Mouse (Mus musculus) central nervous system, embryonic 18 days (tissue): ENCODE measurements around the gene Psg27. TPM values are rescaled to one million over a fixed set of nuclear protein-coding genes. Genes with fewer than 3 reads are reported as not detected.

Source experiments
- polyA plus RNA-seq: library from polyadenylated mRNA; depleted of rRNA; stranded (reverse); fragments of >200 nt; gene quantifications from 2 replicates; pipeline ENCODE4 v1.2.3, GENCODE M21; 2012; rRNA removed

Psg27 gene
- not detected in 2 replicates for polyA plus RNA-seq

GRCm38 (mm10) chr7:18567205-18567604, at the start of gene Psg27:
TSS of gene Psg27 (minus strand) at chr7:18567305.

GRCm38 (mm10) chr7:18616401-18616800, 49.3 kb upstream of the Psg27 start, which contains the start of gene Psg23:
TSS of gene Psg23 (minus strand) at chr7:18616501.

GRCm38 (mm10) chr7:18532169-18532568, 34.9 kb downstream of the Psg27 start, which contains the start of gene Psg25:
TSS of gene Psg25 (minus strand) at chr7:18532269.

Other genes starting within 250 kb of the Psg27 start
- not detected in 2 replicates for gene Psg18, start 212.3 kb downstream of the Psg27 start, polyA plus RNA-seq
- gene Psg28, start 135.3 kb downstream of the Psg27 start, polyA plus RNA-seq = not detected in 2 replicates
- gene Psg26, start 83.1 kb downstream of the Psg27 start, polyA plus RNA-seq = not detected in 2 replicates
- not detected in 2 replicates for gene Psg25, start 35.0 kb downstream of the Psg27 start, polyA plus RNA-seq
- not detected in 2 replicates for gene Psg23, start 49.2 kb upstream of the Psg27 start, polyA plus RNA-seq
- gene Psg21, start 89.4 kb upstream of the Psg27 start, polyA plus RNA-seq = not detected in 2 replicates
- gene Psg20, start 118.9 kb upstream of the Psg27 start, polyA plus RNA-seq = not detected in 2 replicates
- not detected in 2 replicates for gene Psg22, start 150.8 kb upstream of the Psg27 start, polyA plus RNA-seq
- gene Psg19, start 231.2 kb upstream of the Psg27 start, polyA plus RNA-seq = 0.05 TPM in 1 of 2 replicates, not detected in the other